Mouse (Mus musculus): ENCODE results near the gene Ddx60.

Ddx60 gene

DNA sequence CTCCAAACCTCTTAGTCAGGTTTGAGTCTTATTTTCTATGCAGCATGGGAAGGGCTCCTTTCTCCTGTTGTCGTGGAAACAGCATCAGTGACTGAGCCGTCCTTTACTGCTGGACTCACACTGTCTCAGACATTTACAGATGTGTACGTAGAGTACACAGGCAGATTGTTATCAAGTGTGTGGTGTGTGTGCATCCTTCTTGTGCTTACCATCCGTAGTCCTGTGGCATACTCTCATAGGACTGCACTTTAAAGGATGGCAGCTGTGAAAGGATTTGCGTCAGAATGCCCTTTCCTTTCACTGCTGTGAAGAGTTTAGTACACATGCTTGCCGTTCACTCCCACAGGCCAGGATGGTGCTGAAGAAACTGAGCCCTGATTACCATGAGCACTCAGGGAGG lies 61.6 kb downstream of the Ddx60 start:
- no peak for DNase-seq

DNA sequence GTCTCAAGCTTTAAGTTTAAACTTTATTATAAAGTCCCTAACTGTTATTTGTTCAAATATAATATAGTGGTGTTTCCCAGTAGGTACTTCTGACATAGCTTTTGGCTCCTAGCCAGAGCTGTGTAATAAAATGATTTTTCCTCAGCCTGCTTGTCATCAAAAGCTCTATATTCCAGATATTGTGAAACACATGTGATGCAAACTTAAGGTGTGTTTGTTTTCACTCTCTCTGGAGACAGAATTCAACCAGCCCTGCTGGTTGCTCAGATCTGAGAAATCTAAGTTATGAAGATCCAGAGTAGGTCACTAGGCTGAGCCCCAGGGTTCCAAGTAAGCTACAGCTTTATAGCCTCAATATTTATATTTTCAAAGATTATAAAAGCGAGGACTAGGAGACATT lies 64.9 kb downstream of the Ddx60 start:
- no peak for DNase-seq

- DNase-seq = no peak
Measured at GRCm38 (mm10) chr8:61997125-61997524, 69.2 kb downstream of the Ddx60 start.

GRCm38 (mm10) chr8:62014166-62014565 lies 86.3 kb downstream of the Ddx60 start:
- DNase-seq = no peak

GRCm38 (mm10) chr8:62014582-62014981 lies 86.7 kb downstream of the Ddx60 start:
- no peak for DNase-seq

- no peak for DNase-seq
Measured at GRCm38 (mm10) chr8:62034351-62034750, 106.5 kb downstream of the Ddx60 start.

GRCm38 (mm10) chr8:62046809-62047208 lies 118.9 kb downstream of the Ddx60 start:
- peak in 1 of 2 experiments; percentile 0 for DNase-seq

GRCm38 (mm10) chr8:62060357-62060756 lies 132.5 kb downstream of the Ddx60 start:
- DNase-seq = no peak

GRCm38 (mm10) chr8:62068305-62068704 lies 140.4 kb downstream of the Ddx60 start:
- no peak for DNase-seq

- DNase-seq = peak in 1 of 2 experiments; percentile 0
Measured at GRCm38 (mm10) chr8:62080195-62080802, 152.4 kb downstream of the Ddx60 start.

DNA sequence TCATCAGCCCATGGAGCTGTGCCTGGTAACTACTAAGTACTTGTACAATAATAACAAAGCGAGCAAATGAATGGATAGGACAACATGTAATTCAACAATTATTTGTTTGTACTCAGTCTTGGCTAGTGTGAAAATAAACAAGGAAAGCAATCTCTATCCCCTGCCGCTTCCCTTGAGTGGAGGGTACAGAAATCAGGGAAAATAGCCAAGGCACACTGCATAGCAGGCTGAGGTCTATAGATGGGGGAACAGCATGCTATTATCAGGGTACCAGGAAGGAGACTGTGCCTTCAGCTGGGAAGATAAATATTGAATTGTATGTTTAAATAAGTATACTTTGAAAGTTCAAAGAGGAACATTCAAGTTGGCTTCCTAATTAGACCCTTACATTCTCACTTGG lies 153.9 kb downstream of the Ddx60 start:
- DNase-seq = no peak

All from kidney, adult 8-10 months (tissue).